Mouse (Mus musculus): ENCODE data around the gene Man1a2. TPM values are rescaled to one million over a fixed set of nuclear protein-coding genes. Genes with fewer than 3 reads are reported as not detected.

Man1a2 gene
- polyA plus RNA-seq, 1 experiment from 2014 or later = 32.0 TPM

- no peak overlapping the region for H3K27ac ChIP-seq (replicated peaks)
- no peak overlapping the region for H3K9ac ChIP-seq
- no peaks in the 10 kb centered on the region for H3K9me3 ChIP-seq (replicated peaks)
- H3K36me3 ChIP-seq (replicated peaks) = 0 out of 2 replicates have a peak, but pooled peaks cover 5% of the 10 kb centered on the region
- H3K4me3 ChIP-seq (replicated peaks) = no peak overlapping the region
- no peaks in the 10 kb centered on the region for H3K27me3 ChIP-seq
- H3K4me1 ChIP-seq (replicated peaks) = no peaks in the 10 kb centered on the region
- ATAC-seq (ENCODE audit: insufficient read depth) = no peak
- WGBS (ENCODE audit: insufficient replicate concordance) = 48% methylated on average over 4 of the region's 4 CpGs
- no peak overlapping the region for H3K4me2 ChIP-seq
Observed at GRCm38 (mm10) chr3:100618511-100618910, 66.8 kb downstream of the Man1a2 start.

DNA sequence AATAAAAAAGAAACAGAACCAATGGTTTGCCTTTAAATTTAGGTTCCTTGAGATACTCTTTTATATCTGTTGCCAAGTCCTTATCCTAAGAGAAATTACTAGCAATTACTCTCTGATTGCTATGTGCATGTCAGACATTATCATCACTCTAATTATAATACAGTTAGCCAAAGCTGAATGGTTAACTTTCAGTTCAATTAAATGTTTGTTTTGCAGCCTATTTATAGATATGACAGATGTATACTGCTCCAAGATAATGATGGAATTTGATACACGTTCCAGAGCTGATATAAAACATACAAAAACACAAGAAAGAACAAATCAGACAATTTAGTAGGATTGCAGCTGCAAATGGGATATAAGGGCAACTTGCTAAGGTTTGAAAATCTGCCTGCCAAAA lies 74.4 kb downstream of the Man1a2 start:
- no peak for ATAC-seq (ENCODE audit: insufficient read depth)
- H3K9ac ChIP-seq = no peak overlapping the region
- WGBS (ENCODE audit: insufficient replicate concordance) = 54% methylated on average over 1 of the region's 1 CpGs

GRCm38 (mm10) chr3:100604539-100604938 lies 80.8 kb downstream of the Man1a2 start:
- Histone ChIP-seq H3K36me3 (replicated peaks) (no peaks in the 10 kb centered on the region), H3K4me3 (replicated peaks) (no peak overlapping the region), H3K4me1 (replicated peaks) (no peaks in the 10 kb centered on the region), H3K9ac (no peak overlapping the region), H3K27ac (replicated peaks) (no peak overlapping the region), H3K27me3 (no peaks in the 10 kb centered on the region), H3K4me2 (no peak overlapping the region), H3K9me3 (replicated peaks) (no peaks in the 10 kb centered on the region)
- WGBS (ENCODE audit: insufficient replicate concordance) = 83% methylated on average over 2 of the region's 2 CpGs
- ATAC-seq (ENCODE audit: insufficient read depth) = no peak

More for the DNA sequence above, 74.4 kb downstream of the Man1a2 start:
- H3K4me3 ChIP-seq (replicated peaks) = no peak overlapping the region
- H3K27ac ChIP-seq (replicated peaks) = no peak overlapping the region
- H3K4me1 ChIP-seq (replicated peaks) = no peaks in the 10 kb centered on the region
- H3K27me3 ChIP-seq = no peaks in the 10 kb centered on the region
- H3K4me2 ChIP-seq = no peak overlapping the region
- H3K36me3 ChIP-seq (replicated peaks) = no peaks in the 10 kb centered on the region
- no peaks in the 10 kb centered on the region for H3K9me3 ChIP-seq (replicated peaks)

GRCm38 (mm10) chr3:100599265-100599820 lies 86.0 kb downstream of the Man1a2 start:
- no peaks in the 10 kb centered on the region for H3K4me1 ChIP-seq (replicated peaks)
- ATAC-seq (ENCODE audit: insufficient read depth) = no peak
- H3K36me3 ChIP-seq (replicated peaks) = no peaks in the 10 kb centered on the region
- H3K27ac ChIP-seq (replicated peaks) = no peak overlapping the region
- 70% methylated on average over 2 of the region's 2 CpGs for WGBS (ENCODE audit: insufficient replicate concordance)
- no peak overlapping the region for H3K9ac ChIP-seq
- H3K4me3 ChIP-seq (replicated peaks) = no peak overlapping the region
- H3K9me3 ChIP-seq (replicated peaks) = no peaks in the 10 kb centered on the region
- H3K4me2 ChIP-seq = no peak overlapping the region
- H3K27me3 ChIP-seq = no peaks in the 10 kb centered on the region

DNA sequence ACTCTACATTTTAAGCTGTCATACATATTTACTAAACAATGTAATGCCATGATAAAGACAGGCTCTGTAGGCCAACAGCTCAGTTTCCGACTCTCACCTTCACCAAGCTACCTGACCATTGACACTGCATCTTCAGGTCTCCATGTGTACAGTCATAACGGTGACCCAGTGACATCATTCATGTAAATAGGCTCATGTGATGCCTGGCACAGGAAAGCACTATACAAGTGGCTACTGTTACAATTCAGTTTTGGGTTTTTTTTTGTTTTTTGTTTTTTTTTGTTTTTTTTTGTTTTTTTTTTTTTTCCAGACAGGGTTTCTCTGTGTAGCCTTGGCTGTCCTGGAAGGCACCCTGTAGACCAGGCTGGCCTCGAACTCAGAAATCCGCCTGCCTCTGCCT lies 94.2 kb downstream of the Man1a2 start:
- Histone ChIP-seq H3K9me3 (replicated peaks) (no peaks in the 10 kb centered on the region), H3K4me3 (replicated peaks) (no peak overlapping the region), H3K36me3 (replicated peaks) (0 out of 2 replicates have a peak, but pooled peaks cover 8% of the 10 kb centered on the region), H3K4me1 (replicated peaks) (no peaks in the 10 kb centered on the region), H3K27ac (replicated peaks) (no peak overlapping the region), H3K9ac (no peak overlapping the region), H3K27me3 (no peaks in the 10 kb centered on the region), H3K4me2 (no peak overlapping the region)
- 82% methylated on average over 4 of the region's 4 CpGs for WGBS (ENCODE audit: insufficient replicate concordance)
- ATAC-seq (ENCODE audit: insufficient read depth) = no peak

DNA sequence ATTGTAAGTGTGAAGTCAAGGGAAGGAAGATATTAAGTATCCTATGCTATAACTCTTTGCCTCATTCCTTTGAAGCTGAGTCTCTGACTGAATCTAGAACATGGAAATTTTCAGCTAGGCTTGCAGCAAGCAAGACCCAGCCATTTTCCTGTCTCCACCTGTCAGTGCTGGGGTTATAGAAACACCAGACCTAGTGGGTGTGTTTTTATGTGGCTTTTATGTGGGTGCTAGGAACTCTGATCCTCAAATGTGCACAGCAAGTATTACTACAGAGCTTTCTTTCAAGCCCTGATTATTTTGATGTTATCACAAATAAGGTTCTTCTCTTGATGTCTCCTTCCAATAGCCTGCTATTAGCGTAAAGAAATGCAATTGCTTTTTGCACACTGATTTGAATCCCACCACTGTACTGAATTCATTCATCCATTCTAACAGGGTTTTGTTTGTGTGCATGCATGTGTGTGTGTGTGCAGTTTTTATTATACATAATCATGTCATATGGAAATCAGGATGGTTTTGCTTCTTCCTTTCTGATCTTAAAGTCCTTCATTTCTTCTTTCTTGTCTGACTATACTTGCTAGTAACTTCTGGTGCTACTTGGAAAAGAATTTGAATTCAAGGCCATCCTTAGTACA lies 102.5 kb downstream of the Man1a2 start:
- H3K4me2 ChIP-seq = no peak overlapping the region
- H3K4me1 ChIP-seq (replicated peaks) = no peaks in the 10 kb centered on the region
- 86% methylated on average over 1 of the region's 1 CpGs for WGBS (ENCODE audit: insufficient replicate concordance)
- ATAC-seq (ENCODE audit: insufficient read depth) = no peak
- H3K27ac ChIP-seq (replicated peaks) = no peak overlapping the region
- H3K9me3 ChIP-seq (replicated peaks) = no peaks in the 10 kb centered on the region
- no peaks in the 10 kb centered on the region for H3K27me3 ChIP-seq
- H3K4me3 ChIP-seq (replicated peaks) = no peak overlapping the region
- no peak overlapping the region for H3K9ac ChIP-seq
- H3K36me3 ChIP-seq (replicated peaks) = peaks cover 11% of the 10 kb centered on the region

GRCm38 (mm10) chr3:100572571-100573183 lies 112.6 kb downstream of the Man1a2 start:
- no peak for ATAC-seq (ENCODE audit: insufficient read depth)
- Histone ChIP-seq H3K9me3 (replicated peaks) (no peaks in the 10 kb centered on the region), H3K4me1 (replicated peaks) (no peaks in the 10 kb centered on the region), H3K27ac (replicated peaks) (no peak overlapping the region), H3K36me3 (replicated peaks) (peaks cover 16% of the 10 kb centered on the region), H3K4me2 (no peak overlapping the region), H3K9ac (no peak overlapping the region), H3K4me3 (replicated peaks) (no peak overlapping the region), H3K27me3 (no peaks in the 10 kb centered on the region)
- 64% methylated on average over 3 of the region's 3 CpGs for WGBS (ENCODE audit: insufficient replicate concordance)

GRCm38 (mm10) chr3:100568443-100569390 lies 116.6 kb downstream of the Man1a2 start:
- Histone ChIP-seq H3K4me2 (no peak overlapping the region), H3K4me3 (replicated peaks) (no peak overlapping the region), H3K27me3 (no peaks in the 10 kb centered on the region), H3K27ac (replicated peaks) (no peak overlapping the region), H3K4me1 (replicated peaks) (no peaks in the 10 kb centered on the region), H3K9ac (no peak overlapping the region), H3K9me3 (replicated peaks) (no peaks in the 10 kb centered on the region), H3K36me3 (replicated peaks) (peaks cover 18% of the 10 kb centered on the region; the same call in 1 of the 2 replicates)
- ATAC-seq (ENCODE audit: insufficient read depth) = peak; percentile 15; the same call in 1 of the 2 replicates
- 75% methylated on average over 13 of the region's 13 CpGs for WGBS (ENCODE audit: insufficient replicate concordance)

DNA sequence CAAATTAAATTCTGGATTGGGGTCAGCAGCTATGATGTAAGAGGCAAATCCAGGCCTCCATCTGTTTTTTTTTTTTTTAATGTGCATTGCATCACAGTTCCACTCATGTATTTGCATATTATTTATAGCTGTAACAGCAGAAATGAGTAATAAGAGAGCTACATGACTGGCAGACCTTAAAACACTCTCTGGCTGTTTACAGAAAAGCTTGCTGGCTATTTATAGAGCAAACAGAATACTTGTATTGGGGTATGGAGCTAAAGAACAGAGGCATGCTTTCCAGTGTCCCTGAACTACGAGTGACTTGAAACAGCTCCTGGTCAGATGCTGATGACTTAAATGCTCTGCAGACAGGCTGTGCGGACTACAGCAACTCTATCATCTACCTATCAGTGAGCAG lies 121.7 kb downstream of the Man1a2 start:
- Histone ChIP-seq H3K27me3 (no peaks in the 10 kb centered on the region), H3K9me3 (replicated peaks) (no peaks in the 10 kb centered on the region), H3K4me1 (replicated peaks) (no peaks in the 10 kb centered on the region), H3K36me3 (replicated peaks) (peaks cover 25% of the 10 kb centered on the region; the same call in 1 of the 2 replicates), H3K27ac (replicated peaks) (no peak overlapping the region), H3K9ac (no peak overlapping the region), H3K4me3 (replicated peaks) (no peak overlapping the region), H3K4me2 (no peak overlapping the region)
- 76% methylated on average over 2 of the region's 2 CpGs for WGBS (ENCODE audit: insufficient replicate concordance)
- ATAC-seq (ENCODE audit: insufficient read depth) = no peak

GRCm38 (mm10) chr3:100562455-100562854 lies 122.8 kb downstream of the Man1a2 start:
- Histone ChIP-seq H3K4me1 (replicated peaks) (no peaks in the 10 kb centered on the region), H3K4me2 (no peak overlapping the region), H3K4me3 (replicated peaks) (no peak overlapping the region), H3K9ac (no peak overlapping the region), H3K36me3 (replicated peaks) (peaks cover 23% of the 10 kb centered on the region; the same call in 1 of the 2 replicates), H3K27me3 (no peaks in the 10 kb centered on the region), H3K9me3 (replicated peaks) (no peaks in the 10 kb centered on the region), H3K27ac (replicated peaks) (no peak overlapping the region)
- WGBS (ENCODE audit: insufficient replicate concordance) = 85% methylated on average over 7 of the region's 7 CpGs
- ATAC-seq (ENCODE audit: insufficient read depth) = no peak
